Mouse (Mus musculus) mouse embryonic stem cell (cell line): ENCODE results near the gene Zg16.

Experiments
- in situ Hi-C, 2 experiments: fragments of 300-500 bp; cut with MboI; formaldehyde crosslinking; loops; 1 replicate in 1 of 2; 3 replicates in 1 of 2; pipeline ENCODE4 v1.14.3; 2019 to 2020; ENCODE audit warnings: low sequenced_read_pairs in 2 of 2, low pct_unique_long_range_greater_than_20kb in 1 of 2, mixed read lengths in 1 of 2; ENCODE audit not compliant: unreplicated experiment in 1 of 2

The Zg16 gene

DNA sequence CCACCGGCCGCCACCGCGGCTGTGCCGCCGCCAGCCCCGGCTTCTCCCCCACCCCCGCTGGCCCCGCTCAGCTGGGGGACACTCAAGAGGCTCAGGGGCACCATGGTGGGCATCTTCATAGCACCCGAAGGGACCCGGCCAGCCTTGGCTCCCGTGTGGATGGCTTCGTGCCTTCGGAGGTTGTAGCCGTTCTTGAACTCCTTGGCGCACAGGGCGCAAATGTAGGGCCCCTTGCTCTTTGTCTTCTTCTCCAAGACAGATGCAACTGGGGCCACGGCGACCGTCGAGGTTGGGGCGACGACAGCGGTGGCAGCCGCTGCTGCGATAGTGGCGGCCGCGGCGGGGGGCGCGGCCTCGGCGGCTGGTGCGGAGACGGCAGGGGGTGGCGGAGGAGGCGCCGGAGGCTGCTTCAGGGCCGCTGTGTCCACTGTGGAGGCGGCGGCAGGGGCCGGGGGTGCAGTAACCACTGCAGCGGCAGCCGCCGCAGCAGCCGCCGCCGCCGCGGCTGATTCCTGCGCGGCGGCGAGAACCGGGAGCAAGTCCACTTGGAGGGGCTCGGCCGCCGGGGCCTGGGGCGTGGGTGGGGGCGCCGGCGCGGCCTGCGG lies 61.5 kb downstream of the Zg16 start:
- in situ Hi-C loops, result no loop called here

DNA sequence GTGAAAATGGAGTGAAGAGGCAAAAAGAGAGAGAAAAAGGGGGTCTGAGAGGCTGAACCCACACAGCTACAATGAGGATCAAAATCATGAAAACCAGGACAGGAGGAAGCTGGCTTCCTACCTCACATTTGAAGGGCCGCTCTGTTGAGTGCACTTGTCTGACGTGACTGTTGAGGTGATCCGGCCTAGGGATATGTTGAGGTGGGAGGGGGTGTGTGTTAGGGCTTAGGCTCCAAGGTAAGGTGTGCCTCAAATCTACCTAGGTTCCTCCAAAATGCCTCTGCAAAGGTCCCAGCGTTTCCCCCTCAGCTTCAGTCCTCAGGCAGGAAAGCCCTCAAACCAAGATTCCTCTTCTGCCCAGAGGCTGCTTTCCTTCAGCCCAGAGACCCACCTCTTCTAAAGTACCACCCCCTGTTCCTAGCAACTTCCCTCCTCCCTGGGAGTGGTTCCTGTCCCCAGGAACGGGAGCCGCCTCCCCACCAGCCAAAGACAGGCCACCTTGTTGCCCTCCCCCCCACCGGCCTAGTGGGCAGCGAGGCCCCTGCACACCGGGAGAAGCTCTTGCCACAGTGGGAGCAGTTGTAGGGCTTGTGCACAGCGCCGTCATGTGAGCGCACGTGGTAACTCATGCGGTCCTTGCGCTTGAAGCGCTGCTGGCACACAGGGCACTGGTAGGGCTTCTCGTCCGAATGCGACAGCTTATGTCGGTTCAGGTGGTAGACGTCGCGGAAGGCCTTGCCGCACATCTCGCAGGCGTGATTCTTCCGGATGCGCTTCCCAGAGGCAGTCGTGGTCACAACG lies 62.2 kb downstream of the Zg16 start:
- in situ Hi-C loops, result no loop called here

DNA sequence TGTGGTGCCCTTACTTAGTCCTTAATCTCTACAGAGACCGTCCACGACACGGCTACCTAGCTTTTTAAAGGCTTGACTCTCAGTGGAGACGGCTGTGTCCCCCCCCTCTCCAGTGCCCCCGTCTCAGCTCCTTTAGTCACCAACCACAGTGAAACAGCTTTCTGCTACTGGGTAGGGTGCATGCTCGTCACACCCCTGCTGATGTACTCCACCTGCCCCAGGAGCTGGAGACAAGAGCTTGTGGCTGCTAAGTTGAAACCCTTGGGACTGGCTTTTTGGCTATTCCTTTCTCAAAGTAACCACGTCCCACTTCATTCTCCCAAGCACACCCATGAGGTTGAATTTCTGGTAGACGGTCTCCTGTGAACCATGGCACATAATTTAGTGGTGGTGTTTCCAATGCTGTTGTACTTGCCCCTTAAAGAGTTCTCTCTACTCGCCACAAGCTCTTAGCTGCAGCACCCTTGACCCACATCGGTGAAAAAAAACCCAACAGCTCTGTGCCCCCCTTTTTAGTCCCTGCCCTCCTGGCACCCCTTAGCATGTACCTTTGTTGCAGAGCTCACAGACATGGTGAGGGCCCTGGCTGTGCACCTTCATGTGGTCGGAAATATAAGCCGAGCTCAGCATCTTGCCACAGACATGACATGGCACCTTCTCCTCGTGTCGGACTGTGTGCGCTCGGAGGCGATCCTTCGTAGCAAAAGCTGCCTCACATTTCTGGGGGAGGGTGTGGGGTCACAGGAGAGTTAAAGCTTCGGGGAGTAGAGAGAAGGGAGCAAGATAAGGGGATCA lies 63.0 kb downstream of the Zg16 start:
- in situ Hi-C loops, result no loop called here

DNA sequence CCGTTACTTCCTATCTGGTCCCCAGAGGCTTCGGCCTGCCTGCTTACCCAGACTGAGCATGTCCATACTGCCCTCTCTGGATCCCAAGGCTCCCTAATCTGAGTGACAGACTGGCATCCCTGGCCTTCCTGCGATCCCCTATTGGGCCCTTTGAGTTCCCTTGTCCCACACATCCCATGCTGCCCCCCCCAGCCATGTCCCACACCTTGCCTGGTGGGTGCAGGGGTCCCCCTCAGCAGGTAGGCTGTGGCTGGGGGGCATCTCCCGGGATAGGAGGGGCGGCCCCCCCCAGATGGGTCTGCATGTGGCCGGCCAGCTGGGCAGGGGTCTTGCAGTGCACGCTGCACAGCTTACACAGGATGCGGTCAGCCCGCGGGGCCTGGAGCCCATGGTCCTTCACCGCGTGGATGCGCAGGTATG lies 63.8 kb downstream of the Zg16 start:
- in situ Hi-C loops, result no loop called here

DNA sequence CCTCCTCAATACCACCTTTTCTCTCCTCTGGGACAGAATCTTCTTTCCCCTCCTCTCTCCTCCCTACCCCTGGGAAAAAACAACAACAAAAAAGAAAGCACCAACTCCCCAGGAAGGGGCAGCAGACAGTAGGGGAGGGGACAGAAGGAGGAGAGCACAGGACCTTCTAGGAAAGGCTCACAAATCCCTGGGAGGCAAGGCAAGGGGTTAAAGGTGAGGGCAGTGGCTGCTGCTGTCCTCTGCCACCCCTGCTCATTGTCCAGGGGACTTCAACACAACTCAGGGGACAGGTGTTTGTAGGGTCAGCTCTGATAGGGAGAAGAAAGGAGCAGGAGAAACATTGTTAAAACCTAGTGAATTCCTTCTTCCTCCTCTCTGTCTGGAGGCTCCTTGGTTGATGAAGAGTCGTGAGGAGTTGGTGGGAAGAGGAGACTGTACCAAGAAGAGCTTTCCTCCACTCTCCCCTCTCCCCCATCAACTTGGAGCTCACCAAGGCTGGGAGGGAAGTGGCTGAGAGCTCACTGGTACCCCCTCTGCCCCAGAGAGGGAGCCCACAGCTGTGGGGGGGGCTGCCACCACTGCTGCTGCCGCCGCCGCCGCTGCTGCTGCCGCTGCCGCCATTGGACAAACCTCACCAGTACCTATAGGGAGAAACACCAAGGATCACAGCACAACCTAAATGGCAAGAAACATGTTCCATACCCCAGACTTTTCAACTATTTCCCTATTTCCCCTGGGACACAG lies 64.4 kb downstream of the Zg16 start:
- in situ Hi-C loops, result no loop called here

DNA sequence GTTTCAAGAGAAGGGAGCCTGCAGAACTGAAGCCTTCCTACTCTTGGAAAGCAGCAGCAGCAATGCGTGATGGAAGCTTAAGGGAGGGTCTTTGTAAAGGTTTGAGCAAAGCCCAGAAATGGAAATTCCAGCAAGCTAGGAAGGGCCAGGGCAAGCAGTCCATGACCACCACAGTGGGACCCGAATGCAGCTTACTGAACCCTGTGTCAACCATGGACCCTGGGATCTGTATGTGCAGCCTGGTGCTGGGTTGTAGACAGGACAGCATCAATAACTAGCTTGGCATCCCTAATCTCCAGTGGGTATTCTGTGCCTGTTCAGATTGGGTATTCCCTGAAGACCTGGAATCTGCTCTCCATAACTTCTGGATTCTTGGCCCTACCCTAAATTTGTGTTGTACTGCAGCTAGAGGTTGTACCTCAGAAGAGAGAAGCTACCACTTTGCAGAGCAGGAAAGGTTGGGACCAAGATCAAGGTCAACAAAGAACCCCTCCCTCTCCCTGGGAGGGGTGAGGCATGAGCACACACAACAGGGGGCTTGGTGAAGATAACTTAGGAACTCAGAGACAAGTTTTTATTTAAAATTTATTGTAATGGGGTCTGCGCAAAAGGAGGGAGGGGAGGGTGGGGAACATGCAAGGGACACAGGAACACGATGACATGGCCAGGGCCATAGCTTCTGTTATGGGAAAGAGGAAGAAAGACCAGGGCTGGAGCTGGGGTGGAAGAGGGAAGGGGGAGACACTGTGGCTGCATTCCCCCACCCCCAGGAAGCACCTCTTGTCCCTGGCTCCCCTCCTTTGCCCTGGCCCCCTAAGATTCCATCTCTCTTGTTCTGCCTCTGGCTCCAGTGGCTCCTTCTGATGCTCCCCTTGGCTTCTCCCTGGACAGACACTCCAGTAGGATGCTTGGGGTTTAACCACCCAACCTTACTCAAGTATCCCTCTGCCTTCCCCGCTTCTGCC lies 65.3 kb downstream of the Zg16 start:
- in situ Hi-C loops, result no loop called here

DNA sequence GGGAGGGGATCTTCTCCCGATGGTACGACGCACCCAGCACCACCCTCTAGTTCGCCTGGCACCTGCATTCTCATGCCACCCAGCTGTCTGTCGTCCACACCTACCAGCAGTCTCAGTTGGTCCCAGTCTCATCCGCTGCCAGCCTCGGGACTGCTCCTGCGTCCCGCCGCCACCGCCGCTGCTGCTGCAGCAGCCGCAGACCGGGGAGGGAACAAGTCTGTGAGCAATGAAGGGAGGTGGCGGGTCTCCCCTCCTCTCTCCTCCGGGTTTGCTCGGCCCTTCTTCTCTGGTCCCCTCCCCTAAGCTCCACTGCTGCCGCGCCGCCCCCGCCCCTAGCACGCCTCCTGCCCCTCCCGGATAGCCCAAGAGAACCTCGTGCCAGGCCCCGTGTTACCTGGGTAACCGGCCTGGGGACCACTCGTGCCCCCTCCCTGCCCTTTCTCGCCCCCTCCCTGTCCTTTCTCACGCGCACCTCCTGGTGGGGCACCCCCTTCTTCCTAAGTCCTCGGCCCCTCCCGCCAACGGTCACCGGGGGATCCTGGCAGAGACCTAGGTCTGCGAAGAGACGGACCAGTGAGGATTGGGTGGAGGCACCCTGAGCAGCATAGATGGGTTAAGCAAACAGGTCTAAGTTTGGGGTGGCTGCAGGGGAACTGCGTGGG lies 66.1 kb downstream of the Zg16 start, which contains the start of the genes Gm42742 and Prrt2:
Gene Gm42742, minus strand, starts transcription at position 197 of the 662 bp plus-strand sequence.
Gene Prrt2, minus strand, starts transcription at position 311 of the 662 bp plus-strand sequence.
- in situ Hi-C loops, result no loop called here

DNA sequence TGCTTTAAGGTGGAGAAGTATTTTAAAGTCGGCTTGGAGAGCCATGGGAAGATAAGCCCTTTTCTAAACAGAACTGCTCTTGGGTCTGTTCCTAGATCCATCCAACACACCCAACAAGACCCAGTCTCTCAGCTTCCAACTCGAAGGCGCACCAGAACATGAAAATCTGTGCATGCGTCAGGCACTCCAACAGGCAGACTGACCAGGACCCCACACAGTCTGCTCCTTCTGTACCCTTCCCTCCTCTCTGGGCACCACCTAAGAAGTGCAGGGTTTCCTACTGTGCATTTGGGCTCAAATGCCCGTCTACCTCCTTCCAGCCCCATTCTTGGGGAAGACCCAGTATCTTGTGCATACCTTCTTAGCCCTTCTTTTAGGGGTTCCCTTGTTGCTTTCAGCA lies 66.6 kb downstream of the Zg16 start:
- in situ Hi-C loops, result no loop called here

DNA sequence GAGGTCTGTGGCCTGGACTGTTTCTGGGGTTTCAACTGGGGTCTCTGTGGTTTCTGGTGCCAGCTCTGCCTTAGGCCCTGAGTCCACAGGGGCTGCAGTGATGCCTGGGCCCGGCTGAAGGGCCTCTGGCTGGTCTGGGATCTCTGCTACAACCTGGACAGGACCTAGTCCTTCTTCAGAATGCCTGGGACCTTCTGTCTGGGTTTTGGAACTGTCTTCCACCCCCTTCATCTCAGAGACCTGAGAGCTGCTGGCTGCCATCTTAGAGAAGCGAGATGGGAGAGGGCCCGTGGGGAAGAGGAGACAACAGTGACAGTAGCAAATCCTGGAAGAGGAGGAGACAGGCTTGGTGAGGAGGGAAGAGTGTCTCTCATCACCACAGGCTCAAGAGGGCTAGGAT lies 67.1 kb downstream of the Zg16 start:
- in situ Hi-C loops, result no loop called here

DNA sequence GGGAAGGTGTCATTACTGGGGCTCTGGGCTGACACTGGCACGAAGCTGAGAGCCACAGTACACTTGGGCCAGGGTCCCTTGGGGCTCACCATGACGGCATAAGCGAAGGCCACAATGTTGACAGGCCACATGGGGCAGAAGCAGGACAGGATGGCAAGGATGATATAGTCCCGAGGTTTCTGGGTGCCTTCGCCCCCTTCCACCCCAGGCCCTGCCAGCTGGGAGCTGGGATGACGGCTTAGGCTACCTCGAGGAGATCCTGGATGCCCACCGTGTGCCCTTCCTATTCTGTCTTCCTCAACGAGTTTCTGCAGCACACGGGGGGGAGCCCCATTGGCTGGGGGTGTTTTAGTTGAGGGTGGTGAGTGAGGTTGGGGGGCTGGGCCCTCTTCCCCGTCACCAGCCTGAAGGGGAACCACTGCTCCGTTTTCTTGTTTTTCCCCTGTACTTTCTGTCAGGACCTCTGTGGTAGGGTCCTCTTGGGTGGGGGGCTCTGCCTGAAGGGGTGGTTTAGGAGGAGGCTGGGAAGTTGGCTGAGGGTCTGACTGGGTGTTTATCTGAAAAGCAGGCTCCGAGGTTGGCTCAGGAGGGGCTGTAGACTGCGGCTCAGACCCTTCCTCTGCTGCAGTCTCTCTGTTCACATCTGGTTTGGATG lies 67.7 kb downstream of the Zg16 start:
- in situ Hi-C loops, result no loop called here

DNA sequence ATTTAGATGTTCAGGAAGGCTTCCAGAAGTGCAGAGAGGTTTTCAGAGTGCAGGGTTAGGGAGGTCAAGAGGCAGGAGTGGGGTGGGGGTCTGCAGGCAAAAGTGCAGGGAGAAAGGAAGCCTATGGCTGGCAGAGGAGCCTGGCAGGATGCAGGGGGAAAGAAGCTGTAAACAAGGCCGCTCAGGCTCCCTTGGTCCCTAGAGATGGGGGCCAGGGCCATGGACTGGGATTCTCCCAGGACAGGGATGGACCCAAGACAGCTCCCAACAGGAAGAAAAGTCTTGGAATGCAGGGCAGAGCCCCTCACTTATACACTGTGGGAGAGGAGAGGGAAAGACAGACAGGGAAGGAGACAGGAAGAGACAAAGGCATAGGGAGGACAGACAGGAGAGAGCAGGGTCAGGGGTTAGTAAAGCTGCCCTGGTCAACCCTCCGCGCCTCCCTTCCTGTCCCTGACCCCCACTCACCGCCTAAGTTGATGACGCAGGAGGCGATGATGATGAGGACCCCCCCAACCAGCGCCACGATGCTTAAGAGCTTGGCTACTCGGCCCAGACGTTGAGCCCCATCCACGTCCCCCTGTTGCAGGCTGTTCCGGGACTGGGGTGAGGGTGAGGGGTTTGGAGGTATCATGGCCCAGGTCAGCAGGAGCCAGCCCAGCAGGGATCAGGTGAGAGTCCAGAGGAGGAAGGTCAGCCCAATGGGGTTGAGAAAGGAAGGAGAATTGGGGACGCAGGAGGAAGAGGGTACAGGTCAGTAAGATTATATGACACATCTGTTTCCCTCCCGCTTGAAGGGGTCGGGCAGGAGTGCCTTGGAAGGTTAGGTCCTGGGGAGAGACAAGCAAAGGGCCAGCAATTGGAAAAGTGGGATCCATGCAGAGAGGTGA lies 68.5 kb downstream of the Zg16 start:
- in situ Hi-C loops, result no loop called here

DNA sequence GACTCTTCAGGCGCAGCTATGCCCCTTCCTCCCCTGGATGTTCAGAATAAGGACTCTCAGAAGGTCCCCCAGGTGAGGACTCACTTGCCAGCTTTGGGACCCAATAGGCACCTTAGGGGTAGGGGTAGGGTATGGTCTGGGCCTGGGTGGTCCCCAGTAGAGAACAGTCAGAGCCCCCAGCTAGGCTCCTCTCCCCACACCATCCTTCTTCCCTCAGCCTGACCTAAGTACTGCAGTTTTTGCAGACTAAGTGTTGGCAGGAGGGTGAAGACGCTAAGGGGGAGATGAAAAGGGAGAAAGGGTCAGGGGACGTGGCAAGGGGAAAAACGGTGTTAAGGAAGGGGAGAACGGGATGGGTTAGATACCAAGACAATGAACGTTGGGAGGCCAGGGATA lies 69.2 kb downstream of the Zg16 start:
- in situ Hi-C loops, result no loop called here

DNA sequence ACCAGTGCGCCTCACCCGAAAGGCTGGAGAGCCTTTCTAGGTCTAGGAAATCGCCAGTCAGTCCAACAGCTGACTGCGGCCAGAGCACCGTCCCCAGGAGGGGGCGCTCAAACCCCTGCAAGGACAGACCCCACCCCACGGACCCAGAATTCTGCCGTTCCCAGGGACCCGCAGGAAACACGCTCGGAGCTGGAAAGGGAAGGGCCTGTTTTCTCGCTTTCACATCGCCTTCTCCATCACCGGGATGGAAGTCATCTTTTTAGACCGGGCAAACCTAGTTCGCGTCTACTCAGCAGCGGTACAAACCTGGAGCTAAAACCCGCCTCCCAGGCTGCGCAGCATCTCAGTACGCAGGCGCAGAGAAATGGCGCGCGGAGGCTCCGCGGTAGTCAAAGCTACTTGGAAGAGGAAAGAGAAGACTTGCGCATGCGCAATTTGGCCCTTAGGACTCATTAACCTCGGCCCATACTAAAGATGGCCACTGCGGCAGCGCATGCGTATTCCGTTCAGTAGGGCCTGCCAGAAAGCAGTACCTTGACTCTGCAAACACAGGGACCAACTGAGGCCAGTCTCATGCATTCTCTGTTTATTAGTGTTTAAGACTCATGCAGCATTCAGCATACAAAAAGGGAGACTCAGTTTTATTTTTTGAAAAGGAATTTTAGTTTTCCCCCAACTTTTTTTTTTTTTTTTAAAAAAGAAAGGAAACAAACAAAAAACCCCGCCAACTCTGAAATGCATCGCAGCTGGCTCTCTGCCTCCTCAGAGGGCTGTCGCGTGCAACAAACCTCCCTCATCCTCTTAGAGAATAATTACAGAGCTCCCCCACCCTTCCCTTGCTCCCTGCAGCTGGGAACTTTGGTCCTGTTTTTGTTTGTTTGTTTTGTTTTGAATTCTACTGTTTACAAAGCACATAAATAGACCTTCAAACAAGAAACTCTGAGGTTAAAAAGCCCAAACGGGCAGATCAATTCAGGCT lies 69.9 kb downstream of the Zg16 start, which contains the start of gene Pagr1a:
Gene Pagr1a, minus strand, starts transcription at position 382 of the 979 bp plus-strand sequence.
- in situ Hi-C loops, result no loop called here

DNA sequence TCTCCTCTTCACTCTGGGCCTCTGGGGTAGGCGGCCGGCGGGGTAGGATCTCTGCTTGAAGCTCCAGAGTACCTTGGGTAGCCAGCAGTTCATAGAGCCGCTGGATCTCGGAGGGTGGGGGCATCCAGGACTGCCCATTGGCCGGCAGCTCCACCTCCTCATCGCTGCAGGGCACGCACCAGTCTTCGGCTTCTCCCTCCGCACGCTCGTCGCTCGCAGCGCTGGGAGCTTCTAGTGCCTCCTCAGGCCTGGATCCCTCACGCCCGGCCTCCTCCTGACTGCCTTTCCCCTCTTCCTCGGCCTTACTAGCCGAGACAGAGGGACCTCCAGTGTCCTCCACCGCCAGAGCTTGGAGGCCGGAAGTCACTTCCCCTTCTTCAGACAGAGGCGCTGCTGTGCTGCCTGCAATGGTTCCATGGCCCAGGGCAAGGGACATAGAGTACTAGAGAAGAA lies 70.6 kb downstream of the Zg16 start:
- in situ Hi-C loops, result no loop called here

DNA sequence TGATC lies 70.8 kb downstream of the Zg16 start, which contains the start of gene Pagr1b:
Gene Pagr1b, minus strand, starts transcription at position 4 of the 5 bp plus-strand sequence.
- in situ Hi-C loops, result no loop called here
